Mouse (Mus musculus) intestine, postnatal 0 days (tissue): ENCODE results near the gene Slc46a3. TPM values are rescaled to one million over a fixed set of nuclear protein-coding genes. Genes with fewer than 3 reads are reported as not detected.

ENCODE experiments used
- ATAC-seq: fragments of 200-750 bp; cut with Nextera tagmentation; 2 replicates; pipeline ENCODE4 v1.8.0; 2017; ENCODE audit warnings: mild to moderate bottlenecking, moderate TSS enrichment, moderate library complexity
- H3K27ac ChIP-seq: fragments of 300-500 bp; sonication (generic); 2 replicates; pipeline ENCODE4 v1.5.1; 2014; ENCODE audit warnings: mild to moderate bottlenecking, low read depth, low read length, moderate library complexity
- H3K27me3 ChIP-seq: fragments of 300-500 bp; sonication (generic); replicated peaks from 2 replicates; pipeline ENCODE4 v1.6.1; 2014; ENCODE audit warnings: low read length, mixed read lengths; ENCODE audit not compliant: control insufficient read depth, insufficient read depth
- H3K36me3 ChIP-seq: fragments of 300-500 bp; sonication (generic); 2 replicates; pipeline ENCODE4 v1.6.1; 2014; ENCODE audit warnings: mild to moderate bottlenecking, moderate library complexity; ENCODE audit not compliant: control insufficient read depth, insufficient read depth
- H3K4me1 ChIP-seq: fragments of 300-500 bp; sonication (generic); replicated peaks from 2 replicates; pipeline ENCODE4 v1.6.1; 2014; ENCODE audit warnings: antibody characterized with exemption, low read length, mixed read lengths; ENCODE audit not compliant: control insufficient read depth, insufficient read depth
- H3K4me2 ChIP-seq: fragments of 300-500 bp; sonication (generic); replicated peaks from 2 replicates; pipeline ENCODE4 v1.6.1; 2014; ENCODE audit warnings: low read depth, mild to moderate bottlenecking, moderate library complexity
- H3K4me3 ChIP-seq: fragments of 300-500 bp; sonication (generic); 2 replicates; pipeline ENCODE4 v1.5.1; 2014; ENCODE audit warnings: low read depth, low read length
- H3K9ac ChIP-seq: fragments of 300-500 bp; sonication (generic); 2 replicates; pipeline ENCODE4 v1.6.1; 2014; ENCODE audit warnings: mild to moderate bottlenecking, low read depth, low read length
- H3K9me3 ChIP-seq: fragments of 300-500 bp; sonication (generic); 2 replicates; pipeline ENCODE4 v1.6.1; 2016; ENCODE audit warnings: mixed run types; ENCODE audit not compliant: control insufficient read depth
- CTCF ChIP-seq: sonication (generic); IDR thresholded peaks from 2 replicates; pipeline ENCODE4 v1.5.1; 2016; ENCODE audit warnings: low read depth, mild to moderate bottlenecking, control low read depth, antibody characterized with exemption, moderate library complexity
- WGBS: fragments of 180-500 bp; shearing (Covaris S2); extraction: QIAGEN DNeasy Blood & Tissue Kit; methylation state at CpG from one replicate; pipeline ENCODE4 v1.1.7; 2014; 5-methylcytosine and 5-hydroxymethylcytosine counted together
- polyA plus RNA-seq: library from polyadenylated mRNA; unstranded; fragments of >200 nt; fragmentation: Nextera tagmentation; extraction: Ambion mirVana; gene quantifications from 2 replicates; pipeline ENCODE4 v1.2.1, GENCODE M21; 2015

The Slc46a3 gene
- polyA plus RNA-seq, 1 experiment from 2014 or later: 263 TPM

GRCm38 (mm10) chr5:147850194-147850593, 44.4 kb downstream of the Slc46a3 start:
- no peaks in the 10 kb centered on the region for H3K27me3 ChIP-seq
- H3K27ac ChIP-seq: no peak overlapping the region
- no peaks in the 10 kb centered on the region for H3K36me3 ChIP-seq
- 0 out of 2 replicates have a peak, but pooled peaks cover 4% of the 10 kb centered on the region for H3K9me3 ChIP-seq
- H3K4me3 ChIP-seq: no peak overlapping the region
- no peak for TF ChIP-seq CTCF
- no peak overlapping the region for H3K9ac ChIP-seq
- ATAC-seq: no peak
- WGBS: 64% methylated on average over 7 of the region's 7 CpGs
- no peaks in the 10 kb centered on the region for H3K4me1 ChIP-seq
- H3K4me2 ChIP-seq: no peak overlapping the region

- 23% methylated on average over 16 of the region's 16 CpGs for WGBS
- no peak for ATAC-seq
- Histone ChIP-seq H3K36me3 (no peaks in the 10 kb centered on the region), H3K9ac (no peak overlapping the region), H3K4me3 (no peak overlapping the region), H3K4me1 (no peaks in the 10 kb centered on the region), H3K27ac (no peak overlapping the region), H3K9me3 (0 out of 2 replicates have a peak, but pooled peaks cover 4% of the 10 kb centered on the region), H3K4me2 (no peak overlapping the region), H3K27me3 (no peaks in the 10 kb centered on the region)
- peak; percentile 87 for TF ChIP-seq CTCF
Measured at GRCm38 (mm10) chr5:147848164-147848863, 46.3 kb downstream of the Slc46a3 start.

GRCm38 (mm10) chr5:147847361-147847760, 47.3 kb downstream of the Slc46a3 start:
- no peaks in the 10 kb centered on the region for H3K36me3 ChIP-seq
- no peaks in the 10 kb centered on the region for H3K4me1 ChIP-seq
- ATAC-seq: no peak
- WGBS: 55% methylated on average over 5 of the region's 5 CpGs
- H3K27ac ChIP-seq: no peak overlapping the region
- no peak overlapping the region for H3K9ac ChIP-seq
- H3K4me3 ChIP-seq: no peak overlapping the region
- 0 out of 2 replicates have a peak, but pooled peaks cover 4% of the 10 kb centered on the region for H3K9me3 ChIP-seq
- H3K4me2 ChIP-seq: no peak overlapping the region
- TF ChIP-seq CTCF: no peak
- no peaks in the 10 kb centered on the region for H3K27me3 ChIP-seq

- TF ChIP-seq CTCF: no peak
- ATAC-seq: no peak
- Histone ChIP-seq H3K9me3 (0 out of 2 replicates have a peak, but pooled peaks cover 4% of the 10 kb centered on the region), H3K4me3 (no peak overlapping the region), H3K4me1 (no peaks in the 10 kb centered on the region), H3K27ac (no peak overlapping the region), H3K36me3 (no peaks in the 10 kb centered on the region), H3K27me3 (no peaks in the 10 kb centered on the region), H3K9ac (no peak overlapping the region), H3K4me2 (no peak overlapping the region)
- 57% methylated on average over 3 of the region's 3 CpGs for WGBS
Measured at GRCm38 (mm10) chr5:147845319-147845718, 49.3 kb downstream of the Slc46a3 start.

- Histone ChIP-seq H3K9ac (no peak overlapping the region), H3K4me2 (no peak overlapping the region), H3K27ac (no peak overlapping the region), H3K4me3 (no peak overlapping the region), H3K9me3 (0 out of 2 replicates have a peak, but pooled peaks cover 1% of the 10 kb centered on the region), H3K36me3 (no peaks in the 10 kb centered on the region), H3K4me1 (no peaks in the 10 kb centered on the region), H3K27me3 (no peaks in the 10 kb centered on the region)
- TF ChIP-seq CTCF: no peak
- 68% methylated on average over 6 of the region's 7 CpGs for WGBS
- no peak for ATAC-seq
Measured at GRCm38 (mm10) chr5:147843340-147843739, 51.3 kb downstream of the Slc46a3 start.

- WGBS: 82% methylated on average over 12 of the region's 12 CpGs
- no peak overlapping the region for H3K9ac ChIP-seq
- H3K4me3 ChIP-seq: no peak overlapping the region
- no peaks in the 10 kb centered on the region for H3K27me3 ChIP-seq
- no peaks in the 10 kb centered on the region for H3K9me3 ChIP-seq
- no peaks in the 10 kb centered on the region for H3K36me3 ChIP-seq
- no peak for TF ChIP-seq CTCF
- ATAC-seq: no peak
- H3K4me1 ChIP-seq: no peaks in the 10 kb centered on the region
- H3K4me2 ChIP-seq: no peak overlapping the region
- H3K27ac ChIP-seq: no peak overlapping the region
Measured at GRCm38 (mm10) chr5:147839418-147839817, 55.2 kb downstream of the Slc46a3 start.
